Comparison of ENCODE assay signal across 11 mouse cellular contexts in genomic region chr5:124929425-124930054, GRCm38 (mm10).
DNase-seq lines count a peak whose midpoint lies in the region; ATAC-seq lines count a peak whose summit lies in the region.
"Had no signal": no experiment of that assay in that cellular context is flagged by ENCODE, and none has a peak within 500 bp of the region (broad histone marks: within the 10 kb centered on the region; RNA-seq: fewer than 3 reads in every experiment).

No protein-coding gene starts in this region.

- no peaks in the 10 kb centered on the region for H3K9me3 ChIP-seq in heart, embryonic 15.5 days (replicated peaks)
- H3K9me3 ChIP-seq in limb, embryonic 13.5 days = no peaks in the 10 kb centered on the region
- H3K9me3 ChIP-seq: liver, embryonic 15.5 days had no signal

- no peak overlapping the region for H3K4me2 ChIP-seq in heart, embryonic 15.5 days
- no peak overlapping the region for H3K4me2 ChIP-seq in limb, embryonic 13.5 days (replicated peaks)
- H3K4me2 ChIP-seq: hindbrain, embryonic 12.5 days; liver, embryonic 15.5 days had no signal

- H3K4me3 ChIP-seq in heart, embryonic 15.5 days = no peak overlapping the region
- no peak overlapping the region for H3K4me3 ChIP-seq in limb, embryonic 13.5 days
- H3K4me3 ChIP-seq: erythroblast, embryonic 14.5 days; hindbrain, embryonic 12.5 days; liver, embryonic 15.5 days had no signal

- H3K36me3 ChIP-seq in heart, embryonic 15.5 days = no peaks in the 10 kb centered on the region
- H3K36me3 ChIP-seq in limb, embryonic 13.5 days = no peaks in the 10 kb centered on the region
- H3K36me3 ChIP-seq: hindbrain, embryonic 12.5 days; liver, embryonic 15.5 days had no signal

- H3K27ac ChIP-seq in heart, embryonic 15.5 days = no peak overlapping the region
- H3K27ac ChIP-seq in limb, embryonic 13.5 days = peak overlapping the region; percentile 90
- H3K27ac ChIP-seq: hindbrain, embryonic 12.5 days; liver, embryonic 15.5 days had no signal

- H3K27me3 ChIP-seq in heart, embryonic 15.5 days = no peaks in the 10 kb centered on the region
- no peaks in the 10 kb centered on the region for H3K27me3 ChIP-seq in limb, embryonic 13.5 days
- H3K27me3 ChIP-seq: liver, embryonic 15.5 days had no signal

- no peaks in the 10 kb centered on the region; the same call in 1 of the 2 replicates for H3K4me1 ChIP-seq in heart, embryonic 15.5 days (replicated peaks)
- H3K4me1 ChIP-seq in limb, embryonic 13.5 days = peaks cover 24% of the 10 kb centered on the region
- H3K4me1 ChIP-seq: liver, embryonic 15.5 days had no signal

- no peak overlapping the region for H3K9ac ChIP-seq in heart, embryonic 15.5 days
- H3K9ac ChIP-seq in limb, embryonic 13.5 days = no peak overlapping the region
- H3K9ac ChIP-seq: hindbrain, embryonic 12.5 days; liver, embryonic 15.5 days had no signal

- intact Hi-C loops in heart, postnatal 25 days (cut with DNase I) = no loop called here
- intact Hi-C loops in gastrocnemius, postnatal 36 days (cut with DNase I) = no loop called here

- 69% methylated on average over 9 of the region's 9 CpGs for WGBS in heart, embryonic 15.5 days
- 82% methylated on average over 9 of the region's 9 CpGs for WGBS in limb, embryonic 13.5 days

- ATAC-seq in heart, embryonic 15.5 days (replicated peaks; ENCODE audit: insufficient number of reproducible peaks, insufficient read depth, low FRiP score, low read depth) = 0 out of 2 replicates have a peak, but pooled peaks have one; percentile 20
- peak; percentile 86 for ATAC-seq in common myeloid progenitor, adult 5-6 weeks (replicated peaks; ENCODE audit: low read depth, poor library complexity, severe bottlenecking)
- no peak for ATAC-seq in limb, embryonic 13.5 days (ENCODE audit: low FRiP score, low read depth)

- no peak for DNase-seq in heart, postnatal 25 days (ENCODE audit: low spot score)
- DNase-seq in CD4-positive helper T cell, adult 2 months (ENCODE audit: low read depth, low spot score) = peak; percentile 16
- no peak for DNase-seq in cerebellum, adult 11 months
- no peak for DNase-seq in gastrocnemius, postnatal 36 days
- DNase-seq in urinary bladder, adult 2 months (ENCODE audit: low spot score) = no peak
